Mouse (Mus musculus): Measurements from ENCODE around the gene Hnrnpab. TPM values are rescaled to one million over a fixed set of nuclear protein-coding genes. Genes with fewer than 3 reads are reported as not detected.

Hnrnpab gene
- polyA plus RNA-seq, 1 experiment from 2014 or later = 527 TPM

DNA sequence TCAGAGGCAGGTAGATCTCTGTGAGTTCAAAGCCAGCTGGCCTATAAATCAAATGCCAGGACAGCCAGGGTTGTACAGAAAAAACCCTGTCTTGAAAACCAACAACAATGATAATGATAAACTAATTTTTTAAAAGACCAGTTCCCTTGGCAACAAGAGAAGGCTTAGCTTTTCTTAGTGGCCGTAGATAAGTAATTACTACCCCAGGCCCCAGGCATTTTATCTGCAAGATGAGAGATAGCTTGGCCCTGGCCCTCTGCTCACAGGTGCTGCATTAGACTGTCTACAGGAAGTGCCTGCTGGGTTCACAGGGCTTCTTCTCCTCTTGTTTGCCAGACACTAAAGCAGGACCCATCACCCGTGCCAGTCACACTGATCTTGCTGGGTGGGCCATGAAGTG lies 51.6 kb downstream of the Hnrnpab start:
- Histone ChIP-seq H3K27ac (ENCODE audit: low read depth) (no peak overlapping the region), H3K36me3 (ENCODE audit: control insufficient read depth, insufficient read depth, low read length) (no peaks in the 10 kb centered on the region), H3K4me3 (ENCODE audit: low read depth, low read length) (no peak overlapping the region), H3K9me3 (ENCODE audit: control insufficient read depth, low read length) (no peaks in the 10 kb centered on the region), H3K4me2 (ENCODE audit: low read length) (no peak overlapping the region), H3K9ac (ENCODE audit: low read length) (no peak overlapping the region), H3K4me1 (replicated peaks; ENCODE audit: control insufficient read depth, insufficient read depth, low read length) (peaks cover 6% of the 10 kb centered on the region), H3K27me3 (replicated peaks; ENCODE audit: control insufficient read depth, insufficient read depth, low read length) (no peaks in the 10 kb centered on the region)
- WGBS = 49% methylated on average over 2 of the region's 2 CpGs
- DNase-seq (ENCODE audit: low spot score) = no peak
- no peak for ATAC-seq (replicated peaks; ENCODE audit: low FRiP score, low TSS enrichment, low read depth)

DNA sequence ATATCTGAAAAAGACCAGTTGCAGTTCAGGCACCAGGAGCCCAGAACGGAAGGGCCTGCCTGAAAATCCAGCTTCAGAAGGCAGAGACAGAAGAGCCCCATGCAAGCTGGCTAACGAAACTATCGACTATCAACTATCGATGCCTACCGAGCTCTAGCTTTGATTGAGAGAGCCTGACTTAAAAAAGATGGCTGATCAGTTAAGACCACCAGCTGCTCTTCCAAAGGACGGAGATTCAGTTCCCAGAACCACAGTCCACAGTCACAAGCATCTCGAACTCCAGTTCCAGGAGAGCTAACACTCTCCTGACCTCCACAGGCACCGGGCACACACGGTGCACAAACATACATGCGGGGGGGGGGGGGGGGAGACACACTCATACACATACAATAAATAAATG lies 52.1 kb downstream of the Hnrnpab start:
- Histone ChIP-seq H3K36me3 (ENCODE audit: control insufficient read depth, insufficient read depth, low read length) (no peaks in the 10 kb centered on the region), H3K4me2 (ENCODE audit: low read length) (no peak overlapping the region), H3K27me3 (replicated peaks; ENCODE audit: control insufficient read depth, insufficient read depth, low read length) (no peaks in the 10 kb centered on the region), H3K4me1 (replicated peaks; ENCODE audit: control insufficient read depth, insufficient read depth, low read length) (peaks cover 6% of the 10 kb centered on the region), H3K4me3 (ENCODE audit: low read depth, low read length) (no peak overlapping the region), H3K27ac (ENCODE audit: low read depth) (no peak overlapping the region), H3K9me3 (ENCODE audit: control insufficient read depth, low read length) (no peaks in the 10 kb centered on the region), H3K9ac (ENCODE audit: low read length) (no peak overlapping the region)
- ATAC-seq (replicated peaks; ENCODE audit: low FRiP score, low TSS enrichment, low read depth) (no peak), DNase-seq (ENCODE audit: low spot score) (no peak)
- WGBS = 62% methylated on average over 9 of the region's 10 CpGs

DNA sequence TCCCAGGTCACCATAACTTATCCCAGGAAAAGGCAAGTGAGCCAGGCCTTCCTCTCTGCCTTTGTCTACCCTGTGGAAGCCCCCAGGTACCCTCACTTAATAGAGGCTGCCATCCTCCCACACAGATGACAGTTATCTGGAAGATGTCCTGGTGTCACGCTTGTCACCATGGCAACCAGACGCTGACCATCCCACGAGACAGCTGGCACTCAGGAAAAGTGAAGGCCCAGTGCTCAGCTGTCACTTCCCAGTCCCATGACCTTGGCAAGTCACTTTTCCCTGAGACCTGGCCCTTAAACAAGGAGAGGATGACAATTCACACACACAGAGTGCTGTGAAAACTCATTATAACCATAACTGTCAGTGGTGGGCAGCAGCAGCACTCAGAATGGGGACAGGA lies 54.6 kb downstream of the Hnrnpab start:
- no peak for ATAC-seq (replicated peaks; ENCODE audit: low FRiP score, low TSS enrichment, low read depth)
- 54% methylated on average over 3 of the region's 3 CpGs for WGBS

DNA sequence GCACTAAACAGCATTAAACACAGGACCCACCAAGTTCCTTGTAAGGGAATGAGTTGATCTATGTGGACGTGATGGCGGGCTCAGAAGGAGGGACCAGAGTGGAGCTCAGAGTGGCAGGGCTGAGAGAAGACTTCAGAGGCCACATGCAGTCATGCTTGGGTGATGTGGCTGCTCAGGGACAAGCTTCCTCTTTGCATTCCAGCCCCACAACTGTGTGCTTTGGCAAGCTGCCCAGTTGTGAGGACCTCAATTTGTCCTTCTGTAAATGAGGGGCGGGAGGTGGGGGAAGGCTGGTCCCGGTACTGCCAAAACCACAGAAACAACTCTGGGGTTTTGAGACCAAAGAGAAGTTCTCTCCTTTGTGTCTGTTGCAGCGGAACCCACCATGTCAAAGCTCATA lies 55.4 kb downstream of the Hnrnpab start:
- Histone ChIP-seq H3K9me3 (ENCODE audit: control insufficient read depth, low read length) (no peaks in the 10 kb centered on the region), H3K4me1 (replicated peaks; ENCODE audit: control insufficient read depth, insufficient read depth, low read length) (peaks cover 6% of the 10 kb centered on the region), H3K27me3 (replicated peaks; ENCODE audit: control insufficient read depth, insufficient read depth, low read length) (no peaks in the 10 kb centered on the region), H3K4me3 (ENCODE audit: low read depth, low read length) (no peak overlapping the region), H3K36me3 (ENCODE audit: control insufficient read depth, insufficient read depth, low read length) (no peaks in the 10 kb centered on the region), H3K4me2 (ENCODE audit: low read length) (no peak overlapping the region), H3K9ac (ENCODE audit: low read length) (no peak overlapping the region), H3K27ac (ENCODE audit: low read depth) (no peak overlapping the region)
- WGBS = 62% methylated on average over 5 of the region's 5 CpGs
- no peak for DNase-seq (ENCODE audit: low spot score)
- no peak for ATAC-seq (replicated peaks; ENCODE audit: low FRiP score, low TSS enrichment, low read depth)

More for the DNA sequence above, 54.6 kb downstream of the Hnrnpab start:
- no peaks in the 10 kb centered on the region for H3K9me3 ChIP-seq (ENCODE audit: control insufficient read depth, low read length)
- H3K27ac ChIP-seq (ENCODE audit: low read depth) = no peak overlapping the region
- no peaks in the 10 kb centered on the region for H3K36me3 ChIP-seq (ENCODE audit: control insufficient read depth, insufficient read depth, low read length)
- no peak overlapping the region for H3K4me2 ChIP-seq (ENCODE audit: low read length)
- no peak overlapping the region for H3K4me3 ChIP-seq (ENCODE audit: low read depth, low read length)
- no peaks in the 10 kb centered on the region for H3K27me3 ChIP-seq (replicated peaks; ENCODE audit: control insufficient read depth, insufficient read depth, low read length)
- no peak for DNase-seq (ENCODE audit: low spot score)
- no peak overlapping the region for H3K9ac ChIP-seq (ENCODE audit: low read length)
- peaks cover 6% of the 10 kb centered on the region for H3K4me1 ChIP-seq (replicated peaks; ENCODE audit: control insufficient read depth, insufficient read depth, low read length)

Other genes with a start within 250 kb of the Hnrnpab start
- 21.5 and 22.8 TPM in 2 replicates for gene Phykpl, start 22.1 kb downstream of the Hnrnpab start, polyA plus RNA-seq (2014; fragmentation: Nextera tagmentation; extraction: Ambion mirVana)
- gene Nhp2, start 12.9 kb upstream of the Hnrnpab start, polyA plus RNA-seq (2014; fragmentation: Nextera tagmentation; extraction: Ambion mirVana) = 221 and 226 TPM in 2 replicates
- gene Rmnd5b, start 29.0 kb upstream of the Hnrnpab start, polyA plus RNA-seq (2014; fragmentation: Nextera tagmentation; extraction: Ambion mirVana) = 42.7 and 44.0 TPM in 2 replicates
- gene N4bp3, start 44.0 kb upstream of the Hnrnpab start, polyA plus RNA-seq (2014; fragmentation: Nextera tagmentation; extraction: Ambion mirVana) = 15.3 and 17.3 TPM in 2 replicates
- 3.9 and 4.8 TPM in 2 replicates for gene D930048N14Rik, start 44.1 kb upstream of the Hnrnpab start, polyA plus RNA-seq (2014; fragmentation: Nextera tagmentation; extraction: Ambion mirVana)
- 81.9 and 86.6 TPM in 2 replicates for gene 0610009B22Rik, start 82.0 kb upstream of the Hnrnpab start, polyA plus RNA-seq (2014; fragmentation: Nextera tagmentation; extraction: Ambion mirVana)
- 17.0 and 19.2 TPM in 2 replicates for gene Sec24a, start 156.8 kb upstream of the Hnrnpab start, polyA plus RNA-seq (2014; fragmentation: Nextera tagmentation; extraction: Ambion mirVana)
- 119 and 123 TPM in 2 replicates for gene Sar1b, start 156.8 kb upstream of the Hnrnpab start, polyA plus RNA-seq (2014; fragmentation: Nextera tagmentation; extraction: Ambion mirVana)

Data from intestine, embryonic 14.5 days (tissue).